Mouse (Mus musculus): Measurements from ENCODE around the gene Gna15. TPM values are rescaled to one million over a fixed set of nuclear protein-coding genes. Genes with fewer than 3 reads are reported as not detected.

The Gna15 gene
- polyA plus RNA-seq, 1 experiment from 2014 or later: 2.5 TPM

DNA sequence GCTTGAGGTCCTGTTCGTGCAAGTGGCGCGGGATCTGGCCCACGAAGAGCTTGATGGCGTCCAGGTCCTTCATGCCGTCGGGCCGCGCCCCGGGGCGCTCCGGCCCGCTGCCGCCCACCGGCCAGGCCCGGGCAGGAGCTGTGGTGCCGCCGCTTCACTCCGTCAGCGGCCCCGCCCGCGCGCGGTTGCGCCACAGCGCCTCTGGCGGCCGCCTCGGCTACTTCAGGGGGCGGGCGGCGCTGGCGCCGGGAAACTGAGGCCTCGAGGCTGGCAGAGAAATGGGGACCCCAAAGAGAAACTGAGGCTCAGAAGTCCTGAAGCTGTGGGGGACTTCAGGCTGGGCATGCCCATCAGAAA, 41.5 kb downstream of the Gna15 start, which contains the start of gene Celf5:
Gene Celf5 (minus strand): TSS at position 177 of the 357 bp plus-strand sequence.
- under 1% methylated on average over 32 of the region's 36 CpGs for WGBS (ENCODE audit: insufficient replicate concordance)
- no peaks in the 10 kb centered on the region for H3K9me3 ChIP-seq (replicated peaks; ENCODE audit: control insufficient read depth, low read length)
- H3K4me1 ChIP-seq (ENCODE audit: control insufficient read depth, insufficient read depth, low read length): peaks cover 6% of the 10 kb centered on the region; the same call in 1 of the 2 replicates
- 0 out of 2 replicates have a peak within 1 kb of the TSS, but pooled peaks have one; percentile 29 for H3K9ac ChIP-seq (ENCODE audit: low read depth, low read length)
- H3K27ac ChIP-seq (ENCODE audit: low read depth, low read length): no peak within 1 kb of the TSS
- H3K4me3 ChIP-seq (ENCODE audit: low read depth, low read length): peak within 1 kb of the TSS; percentile 44
- H3K27me3 ChIP-seq (ENCODE audit: control insufficient read depth, insufficient read depth, low read length): peaks cover 34% of the 10 kb centered on the region
- H3K36me3 ChIP-seq (ENCODE audit: control insufficient read depth, insufficient read depth, low read length): peaks cover 10% of the 10 kb centered on the region; the same call in 1 of the 2 replicates
- H3K4me2 ChIP-seq: peak within 1 kb of the TSS; percentile 85
- ATAC-seq (replicated peaks; ENCODE audit: insufficient number of reproducible peaks, low FRiP score, low TSS enrichment): 0 out of 2 replicates have a peak, but pooled peaks have one; percentile 17

DNA sequence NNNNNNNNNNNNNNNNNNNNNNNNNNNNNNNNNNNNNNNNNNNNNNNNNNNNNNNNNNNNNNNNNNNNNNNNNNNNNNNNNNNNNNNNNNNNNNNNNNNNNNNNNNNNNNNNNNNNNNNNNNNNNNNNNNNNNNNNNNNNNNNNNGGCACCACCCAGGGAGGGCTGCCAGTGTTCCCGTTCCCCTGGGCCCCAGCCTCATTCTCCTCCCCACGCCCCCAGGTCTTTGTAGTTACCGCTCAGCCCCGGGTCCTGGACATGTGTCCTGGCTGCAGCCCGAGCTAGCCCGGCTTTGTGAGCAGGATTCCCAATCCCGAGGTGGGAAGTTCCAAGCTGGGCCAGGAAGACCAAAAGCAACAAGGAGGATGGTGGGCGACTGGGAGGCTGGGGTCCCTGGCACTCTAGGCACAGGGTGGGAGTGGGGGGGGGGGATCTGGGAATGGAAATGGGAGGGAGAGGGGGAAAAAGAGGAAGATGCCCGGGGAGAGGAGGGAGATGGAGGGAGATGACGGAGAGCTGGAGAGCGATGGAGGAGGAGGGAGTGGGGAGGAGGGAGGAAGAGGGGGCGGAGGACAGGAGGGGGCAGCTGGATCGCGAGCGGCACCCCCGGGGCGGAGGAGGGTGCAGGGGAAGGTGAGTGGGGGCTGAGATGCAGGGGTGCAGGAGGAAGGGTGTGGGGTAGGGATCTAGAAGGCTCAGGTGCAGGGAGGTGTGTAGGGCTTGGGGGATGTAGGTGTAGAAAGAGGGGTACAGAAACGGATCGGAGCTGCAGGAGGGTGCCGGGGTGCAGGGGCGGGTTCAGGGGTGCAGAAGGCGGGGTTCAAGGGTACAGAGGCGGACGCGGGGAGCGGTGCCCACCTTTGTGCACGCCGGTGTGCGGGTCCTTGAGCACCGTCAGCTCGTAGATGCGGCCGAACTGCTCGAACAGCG, 42.2 kb downstream of the Gna15 start:
- Histone ChIP-seq H3K9ac (ENCODE audit: low read depth, low read length) (0 out of 2 replicates have a peak overlapping the region, but pooled peaks have one; percentile 29), H3K27me3 (ENCODE audit: control insufficient read depth, insufficient read depth, low read length) (peaks cover 41% of the 10 kb centered on the region), H3K9me3 (replicated peaks; ENCODE audit: control insufficient read depth, low read length) (no peaks in the 10 kb centered on the region), H3K36me3 (ENCODE audit: control insufficient read depth, insufficient read depth, low read length) (peaks cover 5% of the 10 kb centered on the region; the same call in 1 of the 2 replicates), H3K4me3 (ENCODE audit: low read depth, low read length) (peak overlapping the region; percentile 44), H3K27ac (ENCODE audit: low read depth, low read length) (no peak overlapping the region), H3K4me1 (ENCODE audit: control insufficient read depth, insufficient read depth, low read length) (peaks cover 6% of the 10 kb centered on the region; the same call in 1 of the 2 replicates), H3K4me2 (peak overlapping the region; percentile 85)
- ATAC-seq (replicated peaks; ENCODE audit: insufficient number of reproducible peaks, low FRiP score, low TSS enrichment): 0 out of 2 replicates have a peak, but pooled peaks have one; percentile 14
- WGBS (ENCODE audit: insufficient replicate concordance): 5% methylated on average over 35 of the region's 35 CpGs

DNA sequence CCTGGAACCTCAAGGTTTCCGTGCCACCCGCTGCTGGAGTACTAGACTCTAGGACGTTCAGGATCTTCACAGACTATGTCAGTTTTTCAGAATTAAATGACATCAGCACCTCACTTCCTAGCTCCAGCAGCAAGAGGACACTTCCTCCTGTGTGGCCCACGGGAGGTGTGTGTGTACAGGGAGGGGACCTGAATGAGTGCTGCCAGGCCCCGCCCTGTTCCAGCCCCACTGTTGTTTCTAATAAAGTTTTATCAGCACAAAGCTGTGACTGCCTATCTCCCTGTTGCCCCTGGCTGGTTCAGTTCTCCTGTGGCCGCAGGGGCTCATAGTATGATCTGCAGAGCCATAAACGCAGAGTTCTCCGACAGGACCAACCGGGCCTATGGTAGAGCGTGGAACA, 49.6 kb downstream of the Gna15 start:
- no peak overlapping the region for H3K4me3 ChIP-seq (ENCODE audit: low read depth, low read length)
- peaks cover 81% of the 10 kb centered on the region for H3K27me3 ChIP-seq (ENCODE audit: control insufficient read depth, insufficient read depth, low read length)
- no peak overlapping the region for H3K27ac ChIP-seq (ENCODE audit: low read depth, low read length)
- 68% methylated on average over 10 of the region's 10 CpGs for WGBS (ENCODE audit: insufficient replicate concordance)
- H3K9ac ChIP-seq (ENCODE audit: low read depth, low read length): no peak overlapping the region
- H3K9me3 ChIP-seq (replicated peaks; ENCODE audit: control insufficient read depth, low read length): no peaks in the 10 kb centered on the region
- H3K4me2 ChIP-seq: no peak overlapping the region
- no peaks in the 10 kb centered on the region for H3K36me3 ChIP-seq (ENCODE audit: control insufficient read depth, insufficient read depth, low read length)
- H3K4me1 ChIP-seq (ENCODE audit: control insufficient read depth, insufficient read depth, low read length): no peaks in the 10 kb centered on the region
- ATAC-seq (replicated peaks; ENCODE audit: insufficient number of reproducible peaks, low FRiP score, low TSS enrichment): no peak

DNA sequence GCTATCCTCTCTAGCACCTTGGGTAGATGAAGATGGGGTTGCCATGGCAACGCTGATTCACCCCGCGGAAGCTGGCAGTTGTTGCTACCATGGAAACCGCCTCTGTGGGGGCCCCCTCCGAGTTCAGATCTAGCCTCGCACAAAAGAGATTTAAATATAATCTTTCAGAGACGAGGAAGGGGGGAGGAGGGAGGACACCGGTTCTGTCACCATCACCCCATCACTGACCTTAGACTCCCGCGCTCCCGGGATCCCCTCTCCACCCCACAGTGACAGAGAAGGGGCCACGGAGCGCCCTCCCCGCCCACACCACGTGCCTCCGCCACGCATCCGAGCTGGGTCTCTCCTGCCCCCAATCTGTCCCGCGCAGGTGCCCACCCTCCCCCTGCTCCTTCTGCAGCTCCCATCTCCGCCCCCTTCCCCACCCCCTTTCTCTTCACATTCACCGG, 51.0 kb downstream of the Gna15 start:
- no peaks in the 10 kb centered on the region for H3K36me3 ChIP-seq (ENCODE audit: control insufficient read depth, insufficient read depth, low read length)
- H3K4me1 ChIP-seq (ENCODE audit: control insufficient read depth, insufficient read depth, low read length): no peaks in the 10 kb centered on the region
- H3K4me3 ChIP-seq (ENCODE audit: low read depth, low read length): no peak overlapping the region
- no peak overlapping the region for H3K9ac ChIP-seq (ENCODE audit: low read depth, low read length)
- peaks cover 84% of the 10 kb centered on the region for H3K27me3 ChIP-seq (ENCODE audit: control insufficient read depth, insufficient read depth, low read length)
- H3K9me3 ChIP-seq (replicated peaks; ENCODE audit: control insufficient read depth, low read length): no peaks in the 10 kb centered on the region
- no peak overlapping the region for H3K27ac ChIP-seq (ENCODE audit: low read depth, low read length)
- 2% methylated on average over 22 of the region's 22 CpGs for WGBS (ENCODE audit: insufficient replicate concordance)
- no peak for ATAC-seq (replicated peaks; ENCODE audit: insufficient number of reproducible peaks, low FRiP score, low TSS enrichment)
- no peak overlapping the region for H3K4me2 ChIP-seq

DNA sequence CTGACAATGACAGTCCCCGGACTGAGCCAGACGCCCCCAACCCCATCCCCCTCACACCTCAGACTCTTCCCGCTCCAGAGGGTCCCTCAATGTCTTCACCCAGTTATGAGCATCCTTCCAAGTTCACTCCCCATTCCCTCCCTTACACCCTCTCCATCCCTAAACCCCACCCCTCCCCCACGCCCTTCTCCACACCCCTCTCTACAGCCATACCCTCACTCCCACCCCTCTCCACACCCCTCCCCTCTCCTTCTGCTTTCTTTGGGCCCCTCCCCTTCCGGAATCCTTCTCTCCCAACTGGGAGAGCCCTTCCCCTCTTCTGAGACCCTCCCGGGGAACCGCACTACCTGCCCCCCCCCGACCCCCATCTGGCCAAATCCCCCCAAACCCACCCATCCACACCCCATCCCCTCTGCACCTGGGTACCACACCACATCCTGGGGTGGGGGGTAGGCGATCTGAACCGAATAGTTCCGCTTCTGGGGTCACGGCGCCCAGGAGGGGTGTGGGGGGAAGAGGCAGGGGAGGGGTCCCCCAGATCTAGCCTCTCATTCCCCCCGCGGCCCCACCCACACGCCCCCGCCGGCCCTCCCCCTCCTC, 51.5 kb downstream of the Gna15 start:
- Histone ChIP-seq H3K4me2 (no peak overlapping the region), H3K27me3 (ENCODE audit: control insufficient read depth, insufficient read depth, low read length) (peaks cover 86% of the 10 kb centered on the region), H3K4me3 (ENCODE audit: low read depth, low read length) (no peak overlapping the region), H3K4me1 (ENCODE audit: control insufficient read depth, insufficient read depth, low read length) (no peaks in the 10 kb centered on the region), H3K9me3 (replicated peaks; ENCODE audit: control insufficient read depth, low read length) (no peaks in the 10 kb centered on the region), H3K27ac (ENCODE audit: low read depth, low read length) (no peak overlapping the region), H3K9ac (ENCODE audit: low read depth, low read length) (no peak overlapping the region), H3K36me3 (ENCODE audit: control insufficient read depth, insufficient read depth, low read length) (no peaks in the 10 kb centered on the region)
- no peak for ATAC-seq (replicated peaks; ENCODE audit: insufficient number of reproducible peaks, low FRiP score, low TSS enrichment)
- WGBS (ENCODE audit: insufficient replicate concordance): 6% methylated on average over 15 of the region's 18 CpGs

DNA sequence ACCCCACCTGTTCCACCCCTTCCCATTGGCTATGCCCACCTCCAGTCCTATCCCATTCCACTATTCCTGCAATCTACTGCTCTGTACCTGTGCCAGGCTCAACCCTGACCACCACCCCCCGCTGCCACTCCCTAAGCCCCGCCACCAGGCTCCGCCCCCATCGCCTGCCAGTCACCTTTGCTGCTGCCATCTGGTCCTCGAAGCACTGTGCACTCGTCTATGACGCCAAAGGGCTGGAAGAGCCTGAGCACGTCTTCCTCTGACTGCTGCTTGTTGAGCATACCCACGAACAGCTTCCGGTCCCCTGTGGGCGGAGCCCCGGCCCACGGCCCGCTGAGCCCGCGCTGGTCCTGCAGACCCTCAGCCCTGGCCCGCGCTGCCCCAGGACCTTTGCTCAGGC, 53.6 kb downstream of the Gna15 start:
- Histone ChIP-seq H3K4me2 (no peak overlapping the region), H3K9ac (ENCODE audit: low read depth, low read length) (no peak overlapping the region), H3K9me3 (replicated peaks; ENCODE audit: control insufficient read depth, low read length) (no peaks in the 10 kb centered on the region), H3K27me3 (ENCODE audit: control insufficient read depth, insufficient read depth, low read length) (peaks cover 89% of the 10 kb centered on the region), H3K27ac (ENCODE audit: low read depth, low read length) (no peak overlapping the region), H3K36me3 (ENCODE audit: control insufficient read depth, insufficient read depth, low read length) (no peaks in the 10 kb centered on the region), H3K4me3 (ENCODE audit: low read depth, low read length) (no peak overlapping the region), H3K4me1 (ENCODE audit: control insufficient read depth, insufficient read depth, low read length) (no peaks in the 10 kb centered on the region)
- WGBS (ENCODE audit: insufficient replicate concordance): 34% methylated on average over 18 of the region's 18 CpGs
- ATAC-seq (replicated peaks; ENCODE audit: insufficient number of reproducible peaks, low FRiP score, low TSS enrichment): no peak

DNA sequence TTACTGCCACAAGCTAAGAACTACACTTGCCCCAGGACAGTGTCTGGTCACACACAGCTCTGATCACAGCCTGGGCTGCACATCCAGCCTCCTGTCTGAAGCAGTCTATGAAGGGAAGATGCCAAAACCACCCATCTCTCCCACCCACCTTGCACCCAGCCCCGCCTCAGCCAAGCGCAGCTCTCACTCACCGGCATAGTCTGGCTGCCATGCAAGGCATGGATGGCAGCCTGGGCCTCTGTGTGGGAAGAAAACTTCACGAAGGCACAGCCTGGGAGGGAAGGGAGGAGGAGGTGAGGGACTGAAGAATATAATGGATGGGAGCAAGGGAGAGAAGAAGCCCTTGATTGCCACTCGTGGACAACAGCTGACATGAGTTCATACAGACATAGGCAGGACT, 54.8 kb downstream of the Gna15 start:
- Histone ChIP-seq H3K4me3 (ENCODE audit: low read depth, low read length) (no peak overlapping the region), H3K27me3 (ENCODE audit: control insufficient read depth, insufficient read depth, low read length) (peaks cover 89% of the 10 kb centered on the region), H3K9me3 (replicated peaks; ENCODE audit: control insufficient read depth, low read length) (no peaks in the 10 kb centered on the region), H3K36me3 (ENCODE audit: control insufficient read depth, insufficient read depth, low read length) (no peaks in the 10 kb centered on the region), H3K27ac (ENCODE audit: low read depth, low read length) (no peak overlapping the region), H3K4me2 (no peak overlapping the region), H3K9ac (ENCODE audit: low read depth, low read length) (no peak overlapping the region), H3K4me1 (ENCODE audit: control insufficient read depth, insufficient read depth, low read length) (peaks cover 3% of the 10 kb centered on the region)
- WGBS (ENCODE audit: insufficient replicate concordance): 75% methylated on average over 5 of the region's 5 CpGs
- ATAC-seq (replicated peaks; ENCODE audit: insufficient number of reproducible peaks, low FRiP score, low TSS enrichment): no peak

DNA sequence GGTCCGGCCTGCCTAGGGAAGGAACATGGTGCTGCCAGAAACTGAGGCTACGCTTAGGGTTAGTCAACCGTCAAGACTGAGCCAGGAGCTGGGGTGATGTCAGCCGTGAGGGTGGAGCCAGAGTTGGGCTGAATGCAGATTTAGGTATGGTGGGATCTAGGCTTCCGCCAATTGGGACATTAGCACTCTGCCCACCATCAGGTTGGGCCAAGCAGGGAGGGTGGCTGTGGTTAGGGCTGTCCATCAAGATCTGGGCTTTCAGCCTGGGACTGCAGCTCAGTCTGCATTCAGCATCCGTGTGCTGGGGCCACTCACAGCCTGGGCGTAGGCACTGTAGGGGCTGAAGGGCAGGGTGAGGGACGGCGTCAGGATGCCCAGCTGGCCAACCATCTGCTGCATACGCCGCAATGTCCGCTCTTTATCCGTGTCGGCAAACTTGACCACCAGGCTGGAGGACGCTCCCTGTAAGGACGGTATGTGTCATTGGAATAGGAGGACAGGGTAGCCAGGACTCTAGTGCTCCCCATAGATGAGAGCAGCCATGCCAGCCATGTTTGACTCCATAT, 56.3 kb downstream of the Gna15 start:
- no peak overlapping the region for H3K27ac ChIP-seq (ENCODE audit: low read depth, low read length)
- 79% methylated on average over 16 of the region's 16 CpGs for WGBS (ENCODE audit: insufficient replicate concordance)
- H3K9ac ChIP-seq (ENCODE audit: low read depth, low read length): no peak overlapping the region
- H3K4me3 ChIP-seq (ENCODE audit: low read depth, low read length): no peak overlapping the region
- H3K4me1 ChIP-seq (ENCODE audit: control insufficient read depth, insufficient read depth, low read length): peaks cover 6% of the 10 kb centered on the region
- no peak overlapping the region for H3K4me2 ChIP-seq
- H3K9me3 ChIP-seq (replicated peaks; ENCODE audit: control insufficient read depth, low read length): no peaks in the 10 kb centered on the region
- H3K36me3 ChIP-seq (ENCODE audit: control insufficient read depth, insufficient read depth, low read length): no peaks in the 10 kb centered on the region
- no peak for ATAC-seq (replicated peaks; ENCODE audit: insufficient number of reproducible peaks, low FRiP score, low TSS enrichment)
- peaks cover 89% of the 10 kb centered on the region for H3K27me3 ChIP-seq (ENCODE audit: control insufficient read depth, insufficient read depth, low read length)
